ENCODE assay signal across 11 mouse cellular contexts in the genomic region with DNA sequence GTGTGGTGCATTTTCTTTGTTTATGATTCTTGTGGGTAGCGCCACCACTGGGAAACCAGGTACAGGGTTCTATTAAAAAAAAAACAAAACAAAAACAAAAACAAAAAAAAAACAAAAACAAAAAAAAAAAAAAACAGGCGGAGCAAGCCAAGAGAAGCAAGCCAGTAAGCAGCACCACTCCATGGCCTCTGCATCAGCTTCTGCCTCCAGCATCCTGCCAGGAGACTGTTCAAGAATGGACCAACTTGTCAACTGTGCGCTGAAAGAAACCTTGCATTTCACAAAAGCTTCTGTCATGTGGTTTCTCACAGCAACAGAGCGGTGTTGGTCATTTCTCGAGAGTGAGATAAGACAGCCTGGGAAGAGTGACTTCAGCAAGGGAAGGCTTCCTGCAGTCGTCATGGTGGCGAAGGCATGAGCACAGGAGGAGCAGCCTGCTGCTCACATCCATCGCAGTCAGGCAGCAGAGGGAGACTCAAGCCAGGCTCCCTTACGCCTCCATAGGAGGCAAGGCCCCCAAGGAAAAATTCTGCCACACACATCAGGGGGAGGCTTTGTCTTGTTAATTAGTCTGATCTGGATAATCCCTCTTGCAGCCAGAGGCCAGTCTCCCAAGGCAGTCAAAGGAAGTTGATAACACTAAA. TPM values are rescaled to one million over a fixed set of nuclear protein-coding genes. Genes with fewer than 3 reads are reported as not detected.
A peak's percentile ranks its signal among the peaks of the same experiment; 100 is the strongest.
DNase-seq lines count a peak whose midpoint lies in the region; ATAC-seq and TF ChIP-seq lines count a peak whose summit lies in the region.
"Had no signal": no experiment of that assay in that cellular context is flagged by ENCODE, and none has a peak within 500 bp of the region (broad histone marks: within the 10 kb centered on the region; RNA-seq: fewer than 3 reads in every experiment).

No protein-coding gene starts in this region.

- no peaks in the 10 kb centered on the region for H3K36me3 ChIP-seq in embryonic facial prominence, embryonic 11.5 days (replicated peaks; ENCODE audit: control insufficient read depth, insufficient read depth, low read depth, low read length)
- H3K36me3 ChIP-seq in liver, embryonic 14.5 days (replicated peaks; ENCODE audit: control insufficient read depth, insufficient read depth, low read depth), result no peaks in the 10 kb centered on the region
- H3K36me3 ChIP-seq: limb, embryonic 15.5 days had no signal

- H3K9me3 ChIP-seq in embryonic facial prominence, embryonic 11.5 days (replicated peaks; ENCODE audit: control insufficient read depth, low read length), result no peaks in the 10 kb centered on the region
- no peaks in the 10 kb centered on the region; the same call in 1 of the 2 replicates for H3K9me3 ChIP-seq in liver, embryonic 14.5 days (ENCODE audit: control insufficient read depth, low read length)
- H3K9me3 ChIP-seq: limb, embryonic 15.5 days had no signal

- no peak for ATAC-seq in embryonic facial prominence, embryonic 11.5 days (replicated peaks; ENCODE audit: insufficient number of reproducible peaks, low FRiP score, low TSS enrichment, low read depth)
- no peak for ATAC-seq in liver, embryonic 14.5 days (ENCODE audit: insufficient read depth)

- intact Hi-C loops in gastrocnemius, adult 2 months (cut with DNase I), result no loop called here
- intact Hi-C loops in left cerebral cortex, postnatal 4 days (cut with DNase I), result loop anchor here (10.0 kb wide), 1 partner anchor 142 kb away; no protein-coding TSS in a partner anchor

- H3K4me3 ChIP-seq in embryonic facial prominence, embryonic 11.5 days (ENCODE audit: low read depth, low read length), result no peak overlapping the region
- H3K4me3 ChIP-seq in liver, embryonic 14.5 days (ENCODE audit: insufficient read depth in 1 of 2, low read depth in 2 of 2, low read length in 2 of 2), result no peak overlapping the region
- no peak overlapping the region for H3K4me3 ChIP-seq in gastrocnemius, adult 2 months
- H3K4me3 ChIP-seq: limb, embryonic 15.5 days had no signal

- peak; percentile 36 to 39 for DNase-seq in right cerebral cortex, postnatal 10 days (ENCODE audit: low spot score in 2 of 2)
- no peak for DNase-seq in right cerebral cortex, postnatal 25 days
- peak; percentile 33 for DNase-seq in embryonic facial prominence, embryonic 11.5 days (ENCODE audit: low spot score)
- DNase-seq in liver, embryonic 14.5 days (ENCODE audit: low read depth in 3 of 3, low spot score in 3 of 3), result no peak
- no peak for DNase-seq in gastrocnemius, adult 2 months
- no peak for DNase-seq in left cerebral cortex, postnatal 4 days
- DNase-seq in gastrocnemius, adult 8-10 months (ENCODE audit: low spot score in 2 of 2), result no peak
- DNase-seq: cerebellum, adult 18-20 months; kidney, adult 2 months had no signal

- no peak overlapping the region for H3K27ac ChIP-seq in embryonic facial prominence, embryonic 11.5 days (replicated peaks; ENCODE audit: low read depth, low read length)
- no peak overlapping the region for H3K27ac ChIP-seq in liver, embryonic 14.5 days
- H3K27ac ChIP-seq in gastrocnemius, adult 2 months, result no peak overlapping the region
- H3K27ac ChIP-seq: limb, embryonic 15.5 days had no signal

- no peaks in the 10 kb centered on the region for H3K27me3 ChIP-seq in embryonic facial prominence, embryonic 11.5 days (ENCODE audit: control insufficient read depth, insufficient read depth, low read length)
- H3K27me3 ChIP-seq in liver, embryonic 14.5 days (ENCODE audit: control insufficient read depth, insufficient read depth, low read length), result no peaks in the 10 kb centered on the region
- H3K27me3 ChIP-seq: limb, embryonic 15.5 days had no signal

- 0 out of 2 replicates have a peak, but pooled peaks have one; percentile 24 for TF ChIP-seq CTCF in liver, embryonic 14.5 days (IDR thresholded peaks at IDR 0.05; ENCODE audit: low read depth)
- no peak for TF ChIP-seq CTCF in gastrocnemius, adult 2 months (IDR thresholded peaks at IDR 0.05)

- no peak for TF ChIP-seq EP300 in liver, embryonic 14.5 days (IDR thresholded peaks at IDR 0.05; ENCODE audit: low read depth)

- H3K4me2 ChIP-seq in embryonic facial prominence, embryonic 11.5 days (ENCODE audit: low read depth, low read length), result no peak overlapping the region
- H3K4me2 ChIP-seq in liver, embryonic 14.5 days (ENCODE audit: low read depth), result no peak overlapping the region
- H3K4me2 ChIP-seq: limb, embryonic 15.5 days had no signal

- no peak overlapping the region for H3K9ac ChIP-seq in embryonic facial prominence, embryonic 11.5 days (replicated peaks; ENCODE audit: low read length)
- no peak overlapping the region for H3K9ac ChIP-seq in liver, embryonic 14.5 days (replicated peaks)
- H3K9ac ChIP-seq: limb, embryonic 15.5 days had no signal

- H3K4me1 ChIP-seq in embryonic facial prominence, embryonic 11.5 days (ENCODE audit: control insufficient read depth, insufficient read depth, low read length), result no peaks in the 10 kb centered on the region
- H3K4me1 ChIP-seq in liver, embryonic 14.5 days (replicated peaks; ENCODE audit: control insufficient read depth in 2 of 2, insufficient read depth in 2 of 2, low read length in 1 of 2), result peaks cover 0 to 10% of the 10 kb centered on the region in 2 experiments; a peak in 1 of 4 replicates
- H3K4me1 ChIP-seq: limb, embryonic 15.5 days had no signal

- WGBS in embryonic facial prominence, embryonic 11.5 days, result 28% methylated on average over 9 of the region's 9 CpGs
- whole genome bisulfite sequencing in liver, embryonic 14.5 days (ENCODE audit: insufficient replicate concordance), result 25% methylated on average over 9 of the region's 9 CpGs

RNA-seq across cellular contexts. Expression of a gene that starts 6.7 kb away (rescaled TPM):
- polyA plus RNA-seq in embryonic facial prominence, embryonic 11.5 days (2014; fragmentation: Nextera tagmentation; extraction: Ambion mirVana), result 0.36 TPM in 1 of 2 replicates, not detected in the other
- 0.17 and 0.66 TPM in 2 replicates for polyA plus RNA-seq in liver, embryonic 14.5 days (2012; rRNA removed)
- 0.80 and 1.2 TPM in 2 replicates for polyA plus RNA-seq in liver, embryonic 14.5 days (2014; fragmentation: Nextera tagmentation; extraction: Ambion mirVana)
- not detected for total RNA-seq in gastrocnemius, adult 2 months (2021)
- not detected for total RNA-seq in left cerebral cortex, postnatal 4 days (2021)
- total RNA-seq in gastrocnemius, adult 8-10 months (2022), result not detected
- total RNA-seq: neutrophil, adult 5-6 weeks had no signal
- polyA plus RNA-seq: limb, embryonic 15.5 days had no signal

RNA-seq across cellular contexts. Expression of a gene that starts 20.8 kb away (rescaled TPM):
- polyA plus RNA-seq in embryonic facial prominence, embryonic 11.5 days (2014; fragmentation: Nextera tagmentation; extraction: Ambion mirVana), result 32.1 and 33.1 TPM in 2 replicates
- 3.9 and 6.3 TPM in 2 replicates for polyA plus RNA-seq in liver, embryonic 14.5 days (2012; rRNA removed)
- polyA plus RNA-seq in liver, embryonic 14.5 days (2014; fragmentation: Nextera tagmentation; extraction: Ambion mirVana), result 7.5 and 8.5 TPM in 2 replicates
- 10 to 100 TPM; 16.3 to 30.0 TPM for total RNA-seq in gastrocnemius, adult 2 months (2021)
- total RNA-seq in left cerebral cortex, postnatal 4 days (2021), result 10 to 100 TPM; 10.9 TPM
- total RNA-seq in gastrocnemius, adult 8-10 months (2022), result 10 to 100 TPM; 19.2 to 27.7 (median 24.0) TPM

RNA-seq across cellular contexts. Expression of a gene that starts 42.3 kb away (rescaled TPM):
- 152 and 161 TPM in 2 replicates for polyA plus RNA-seq in embryonic facial prominence, embryonic 11.5 days (2014; fragmentation: Nextera tagmentation; extraction: Ambion mirVana)
- polyA plus RNA-seq in liver, embryonic 14.5 days (2012; rRNA removed), result 32.0 and 33.6 TPM in 2 replicates
- polyA plus RNA-seq in liver, embryonic 14.5 days (2014; fragmentation: Nextera tagmentation; extraction: Ambion mirVana), result 87.4 and 92.5 TPM in 2 replicates
- 10 to 100 TPM; 64.5 to 70.5 TPM for total RNA-seq in gastrocnemius, adult 2 months (2021)
- total RNA-seq in left cerebral cortex, postnatal 4 days (2021), result 100 to 1,000 TPM in 1 of 2 experiments, 10 to 100 TPM in 1; 91.7 to 110 TPM
- 100 to 1,000 TPM in 1 of 4 experiments, 10 to 100 TPM in 3; 57.4 to 110 (median 72.7) TPM for total RNA-seq in gastrocnemius, adult 8-10 months (2022)

Comparison
In these comparisons a context has a peak if more than half of its experiments do, and no peak if none do; other contexts are left out.
1. DNase-seq: peak in right cerebral cortex, postnatal 10 days (2 of 2) and embryonic facial prominence, embryonic 11.5 days (single experiment); none in right cerebral cortex, postnatal 25 days (single experiment), liver, embryonic 14.5 days (0 of 3), gastrocnemius, adult 2 months (single experiment), left cerebral cortex, postnatal 4 days (single experiment) and gastrocnemius, adult 8-10 months (0 of 2).